Mouse (Mus musculus) stomach, postnatal 0 days (tissue): Measurements from ENCODE around the gene Tmem25. TPM values are rescaled to one million over a fixed set of nuclear protein-coding genes. Genes with fewer than 3 reads are reported as not detected.
A peak's percentile ranks its signal among the peaks of the same experiment; 100 is the strongest.
"Not testable (repeated sequence)": the region's sequence is repeated elsewhere in the genome, so short reads cannot be mapped to it uniquely, and the experiment has no call there.

ENCODE experiments used
- ATAC-seq: fragments of 200-750 bp; cut with Nextera tagmentation; 2 replicates; pipeline ENCODE4 v1.8.0; 2017; ENCODE audit not compliant: low FRiP score, low TSS enrichment
- DNase-seq: peaks from one replicate; pipeline ENCODE4 v3.0.0-alpha.2; 2016; ENCODE audit warnings: low spot score
- H3K27ac ChIP-seq: fragments of 300-500 bp; sonication (generic); replicated peaks from 2 replicates; pipeline ENCODE4 v1.5.1; 2014; ENCODE audit warnings: mild to moderate bottlenecking, control low read depth
- H3K27me3 ChIP-seq: fragments of 300-500 bp; sonication (generic); 2 replicates; pipeline ENCODE4 v1.6.1; 2014; ENCODE audit warnings: low read length; ENCODE audit not compliant: control insufficient read depth, insufficient read depth
- H3K36me3 ChIP-seq: fragments of 300-500 bp; sonication (generic); 2 replicates; pipeline ENCODE4 v1.6.1; 2014; ENCODE audit warnings: low read length, mixed read lengths; ENCODE audit not compliant: control insufficient read depth, insufficient read depth
- H3K4me1 ChIP-seq: fragments of 300-500 bp; sonication (generic); replicated peaks from 2 replicates; pipeline ENCODE4 v1.6.1; 2014; ENCODE audit warnings: antibody characterized with exemption; ENCODE audit not compliant: control insufficient read depth, insufficient read depth
- H3K4me2 ChIP-seq: fragments of 300-500 bp; sonication (generic); replicated peaks from 2 replicates; pipeline ENCODE4 v1.6.1; 2014; ENCODE audit warnings: low read depth, mild to moderate bottlenecking, control low read depth, moderate library complexity
- H3K4me3 ChIP-seq: fragments of 300-500 bp; sonication (generic); 2 replicates; pipeline ENCODE4 v1.5.1; 2014; ENCODE audit warnings: low read depth, low read length, control low read depth
- H3K9ac ChIP-seq: fragments of 300-500 bp; sonication (generic); 2 replicates; pipeline ENCODE4 v1.6.1; 2014; ENCODE audit warnings: mild to moderate bottlenecking, low read length, control low read depth, mixed read lengths
- H3K9me3 ChIP-seq: fragments of 300-500 bp; sonication (generic); 2 replicates; pipeline ENCODE4 v1.6.1; 2016; ENCODE audit warnings: low read length; ENCODE audit not compliant: control insufficient read depth
- CTCF ChIP-seq: IDR thresholded peaks from 2 replicates; pipeline ENCODE4 v1.5.1; 2016; ENCODE audit warnings: antibody characterized with exemption, low read depth, mild to moderate bottlenecking, moderate library complexity
- EP300 ChIP-seq: optimal IDR thresholded peaks from 2 replicates; pipeline ENCODE3; 2016; ENCODE audit warnings: antibody characterized with exemption
- WGBS: fragments of 180-500 bp; shearing (Covaris S2); extraction: QIAGEN DNeasy Blood & Tissue Kit; methylation state at CpG from one replicate; pipeline ENCODE4 v1.1.7; 2014; 5-methylcytosine and 5-hydroxymethylcytosine counted together
- polyA plus RNA-seq: library from polyadenylated mRNA; unstranded; fragments of >200 nt; fragmentation: Nextera tagmentation; extraction: Ambion mirVana; gene quantifications from 2 replicates; pipeline ENCODE4 v1.2.1, GENCODE M21; 2015

The Tmem25 gene
- polyA plus RNA-seq, 1 experiment from 2014 or later: 1.7 TPM

DNA sequence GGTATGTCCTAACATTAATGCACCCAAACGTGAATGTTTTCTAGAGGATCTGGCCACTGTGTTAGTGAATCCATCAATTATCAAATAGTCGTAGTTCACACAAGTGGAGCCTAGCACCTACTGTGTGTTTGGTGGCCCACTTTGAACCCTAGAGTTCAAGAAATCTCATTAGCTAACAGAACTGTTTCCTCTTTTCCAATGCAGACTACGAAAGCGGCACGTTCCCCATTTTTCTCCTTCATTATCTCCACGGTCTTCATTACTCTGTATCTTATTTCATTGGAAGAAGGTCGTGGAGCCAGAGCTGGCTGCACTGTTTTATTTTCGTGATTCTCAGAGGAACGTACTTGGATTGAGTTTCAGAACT, 834 bp upstream of the Tmem25 start:
- H3K4me1 ChIP-seq: no peaks in the 10 kb centered on the region
- WGBS: 35% methylated on average over 9 of the region's 9 CpGs
- H3K27me3 ChIP-seq: no peaks in the 10 kb centered on the region
- H3K9ac ChIP-seq: no peak overlapping the region; the same call in 1 of the 2 replicates
- H3K36me3 ChIP-seq: no peaks in the 10 kb centered on the region
- TF ChIP-seq CTCF (no peak), EP300 (no peak)
- H3K9me3 ChIP-seq: no peaks in the 10 kb centered on the region
- DNase-seq (no peak), ATAC-seq (no peak)
- peak overlapping the region; percentile 61 for H3K27ac ChIP-seq
- peak overlapping the region; percentile 52 for H3K4me3 ChIP-seq
- peak overlapping the region; percentile 96 for H3K4me2 ChIP-seq

- no peaks in the 10 kb centered on the region for H3K4me1 ChIP-seq
- no peak overlapping the region for H3K4me3 ChIP-seq
- WGBS: 37% methylated on average over 7 of the region's 7 CpGs
- H3K4me2 ChIP-seq: peak overlapping the region; percentile 96; the same call in 1 of the 2 replicates
- H3K36me3 ChIP-seq: no peaks in the 10 kb centered on the region
- TF ChIP-seq CTCF (no peak), EP300 (no peak)
- no peak overlapping the region for H3K27ac ChIP-seq
- DNase-seq (no peak), ATAC-seq (no peak)
- no peak overlapping the region for H3K9ac ChIP-seq
- H3K27me3 ChIP-seq: no peaks in the 10 kb centered on the region
- no peaks in the 10 kb centered on the region for H3K9me3 ChIP-seq
Measured at GRCm38 (mm10) chr9:44798298-44798697, 809 bp downstream of the Tmem25 start.

GRCm38 (mm10) chr9:44792842-44793241, 6.3 kb downstream of the Tmem25 start:
- H3K4me2 ChIP-seq: no peak overlapping the region
- no peak overlapping the region for H3K27ac ChIP-seq
- H3K4me1 ChIP-seq: no peaks in the 10 kb centered on the region
- H3K9me3 ChIP-seq: no peaks in the 10 kb centered on the region
- 80% methylated on average over 9 of the region's 9 CpGs for WGBS
- no peak for DNase-seq
- no peak overlapping the region for H3K9ac ChIP-seq
- no peak for TF ChIP-seq EP300
- TF ChIP-seq CTCF: no peak
- no peak for ATAC-seq
- peaks cover 20% of the 10 kb centered on the region for H3K36me3 ChIP-seq
- no peak overlapping the region for H3K4me3 ChIP-seq
- H3K27me3 ChIP-seq: no peaks in the 10 kb centered on the region

DNA sequence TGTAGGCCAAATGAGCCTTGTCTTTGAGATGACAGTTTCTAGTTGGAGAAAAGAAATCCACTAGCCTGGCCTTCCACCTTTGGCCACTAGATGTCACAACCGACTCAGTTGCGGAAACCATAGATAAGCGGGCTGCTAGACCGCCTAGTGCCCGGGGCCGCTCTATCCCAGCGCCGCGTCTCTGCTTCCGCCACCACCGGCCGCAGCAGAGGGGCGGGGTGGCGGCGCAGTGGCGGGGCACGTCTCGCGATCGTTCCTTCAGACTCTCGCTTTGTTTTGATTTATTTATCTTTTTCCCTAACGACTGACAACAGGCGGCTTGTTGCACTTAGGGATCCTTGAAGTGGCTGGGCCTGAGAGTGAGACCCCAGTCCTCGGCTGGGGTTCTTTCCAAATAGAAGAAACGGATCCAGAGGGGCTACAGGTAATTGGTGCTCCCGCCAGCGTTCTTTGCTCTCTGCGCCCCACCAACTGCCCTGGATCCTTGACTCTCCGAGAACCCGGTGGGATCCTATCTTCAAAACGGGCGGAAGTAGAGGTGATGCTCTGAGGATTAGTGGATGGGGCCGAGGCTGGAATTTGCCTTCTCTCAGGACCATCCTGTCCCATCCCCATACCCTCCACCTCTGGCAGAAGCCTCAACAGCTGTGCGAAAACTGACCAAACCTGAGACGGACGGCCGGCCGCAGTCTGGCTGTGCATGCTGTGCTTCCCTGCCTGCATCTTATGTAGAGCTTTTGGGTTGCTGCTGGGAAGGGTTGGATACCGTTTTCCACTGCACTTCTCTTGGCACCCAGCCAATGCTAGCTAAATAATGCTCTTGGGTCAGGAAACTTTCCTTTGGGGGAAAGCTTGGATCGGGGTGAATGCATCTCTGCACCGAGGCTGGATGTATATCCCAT, 26.1 kb downstream of the Tmem25 start:
- Histone ChIP-seq H3K27me3 (no peaks in the 10 kb centered on the region), H3K9ac (peak overlapping the region; percentile 77), H3K9me3 (no peaks in the 10 kb centered on the region), H3K4me1 (0 out of 2 replicates have a peak, but pooled peaks cover 2% of the 10 kb centered on the region), H3K4me3 (peak overlapping the region; percentile 68), H3K36me3 (no peaks in the 10 kb centered on the region), H3K27ac (peak overlapping the region; percentile 89), H3K4me2 (peak overlapping the region; percentile 87)
- TF ChIP-seq CTCF: peak; percentile 95
- peak; percentile 86 for TF ChIP-seq EP300
- peak; percentile 99 for ATAC-seq
- peak; percentile 96 for DNase-seq
- WGBS: under 1% methylated on average over 41 of the region's 41 CpGs

DNA sequence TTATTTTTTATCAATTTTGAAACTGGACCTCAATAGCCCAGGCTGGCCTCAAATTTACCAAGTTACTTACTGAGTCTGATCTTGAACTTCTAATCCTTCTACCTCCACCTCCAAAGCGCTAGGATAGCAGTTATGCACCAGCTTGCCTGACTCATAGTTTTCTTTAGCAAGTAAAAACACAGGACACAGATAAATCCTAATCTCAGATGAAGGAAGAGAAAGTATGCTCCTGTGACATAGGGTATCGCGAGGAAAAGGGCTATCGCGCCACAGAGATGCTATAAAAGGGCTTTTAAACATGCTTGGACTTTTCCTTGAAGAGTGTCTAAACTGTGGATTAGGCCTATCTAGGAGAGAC, 26.7 kb downstream of the Tmem25 start:
- ATAC-seq (no peak), DNase-seq (no peak)
- Histone ChIP-seq H3K36me3 (no peaks in the 10 kb centered on the region), H3K4me3 (no peak overlapping the region), H3K4me1 (0 out of 2 replicates have a peak, but pooled peaks cover 2% of the 10 kb centered on the region), H3K27me3 (no peaks in the 10 kb centered on the region), H3K9me3 (no peaks in the 10 kb centered on the region), H3K27ac (peak overlapping the region; percentile 74), H3K9ac (no peak overlapping the region), H3K4me2 (no peak overlapping the region)
- TF ChIP-seq CTCF (no peak), EP300 (no peak)
- 19% methylated on average over 5 of the region's 5 CpGs for WGBS

- no peaks in the 10 kb centered on the region for H3K27me3 ChIP-seq
- no peaks in the 10 kb centered on the region for H3K36me3 ChIP-seq
- H3K4me1 ChIP-seq: 0 out of 2 replicates have a peak, but pooled peaks cover 2% of the 10 kb centered on the region
- DNase-seq (no peak), ATAC-seq (no peak)
- H3K9me3 ChIP-seq: no peaks in the 10 kb centered on the region
- no peak overlapping the region for H3K27ac ChIP-seq
- H3K9ac ChIP-seq: no peak overlapping the region
- WGBS: 92% methylated on average over 5 of the region's 5 CpGs
- H3K4me2 ChIP-seq: no peak overlapping the region
- TF ChIP-seq EP300 (no peak), CTCF (peak; percentile 25; the same call in 1 of the 2 replicates)
- H3K4me3 ChIP-seq: no peak overlapping the region
Measured at GRCm38 (mm10) chr9:44771376-44771775, 27.7 kb downstream of the Tmem25 start.

GRCm38 (mm10) chr9:44768029-44768394, 31.1 kb downstream of the Tmem25 start:
- not testable (repeated sequence) for H3K27ac ChIP-seq, H3K4me1 ChIP-seq, ATAC-seq, H3K36me3 ChIP-seq, H3K9me3 ChIP-seq, H3K27me3 ChIP-seq, H3K9ac ChIP-seq, DNase-seq
- H3K4me2 ChIP-seq: peak overlapping the region; percentile 55; the same call in 1 of the 2 replicates
- H3K4me3 ChIP-seq: peak overlapping the region; percentile 98
- WGBS: 42% methylated on average over 7 of the region's 9 CpGs
